Mouse (Mus musculus): ENCODE data around the gene Dpp3. TPM values are rescaled to one million over a fixed set of nuclear protein-coding genes. Genes with fewer than 3 reads are reported as not detected.
A peak's percentile ranks its signal among the peaks of the same experiment; 100 is the strongest.
"Not testable (repeated sequence)": the region's sequence is repeated elsewhere in the genome, so short reads cannot be mapped to it uniquely, and the experiment has no call there.

Dpp3 gene
- polyA plus RNA-seq, 1 experiment from 2014 or later = 114 TPM

DNA sequence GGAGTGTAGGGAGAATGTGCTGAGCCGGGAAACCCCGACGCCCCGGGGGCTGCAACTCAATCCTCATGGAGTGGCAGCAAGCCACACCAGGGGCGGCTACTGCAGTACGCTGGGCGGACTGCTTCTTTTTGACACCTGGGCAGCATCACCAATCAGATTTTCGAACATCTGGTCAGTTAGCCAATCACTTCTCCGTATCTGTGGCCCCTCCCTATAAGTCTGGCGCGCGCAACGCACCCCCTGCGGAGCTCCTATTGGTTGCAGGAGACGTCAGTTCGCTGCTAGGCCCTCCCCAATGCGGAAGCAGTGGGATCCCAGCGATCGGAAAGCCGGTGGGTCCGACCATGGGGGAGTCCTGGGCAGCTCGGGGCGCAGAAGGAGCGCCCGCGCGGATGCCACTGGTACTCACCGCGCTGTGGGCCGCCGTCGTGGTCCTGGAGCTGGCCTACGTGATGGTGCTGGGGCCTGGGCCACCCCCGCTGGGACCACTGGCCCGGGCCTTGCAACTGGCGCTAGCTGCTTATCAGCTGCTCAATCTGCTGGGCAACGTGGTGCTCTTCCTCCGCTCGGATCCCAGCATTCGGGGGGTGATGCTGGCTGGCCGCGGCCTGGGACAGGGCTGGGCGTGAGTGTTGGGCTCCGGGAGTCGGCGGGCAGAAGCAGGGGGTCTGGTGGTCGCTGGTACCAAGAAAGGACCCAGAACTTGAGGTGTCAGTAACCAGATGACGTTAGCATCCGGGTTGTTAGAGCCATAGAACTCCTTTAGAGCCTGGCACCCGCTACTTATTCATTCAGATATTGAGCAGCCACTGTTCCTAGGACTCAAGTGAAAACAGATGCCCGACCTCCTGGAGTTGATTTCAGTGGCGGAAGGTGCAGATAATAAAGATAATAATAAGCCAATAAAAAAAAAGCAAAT is 49.4 kb downstream of the Dpp3 start, which contains the start of gene Zdhhc24:
Gene Zdhhc24, plus strand, starts transcription at position 264 of the 919 bp plus-strand sequence.
- Histone ChIP-seq H3K4me3 (ENCODE audit: low read depth, low read length) (peak within 1 kb of the TSS; percentile 94), H3K4me2 (peak within 1 kb of the TSS; percentile 88), H3K9me3 (ENCODE audit: control insufficient read depth, low read length) (no peaks in the 10 kb centered on the region), H3K36me3 (ENCODE audit: control insufficient read depth, insufficient read depth, low read length) (peaks cover 5% of the 10 kb centered on the region; the same call in 1 of the 2 replicates), H3K27me3 (replicated peaks; ENCODE audit: control insufficient read depth, insufficient read depth, low read length) (peaks cover 7% of the 10 kb centered on the region), H3K4me1 (replicated peaks; ENCODE audit: control insufficient read depth, insufficient read depth, low read length) (peaks cover 22% of the 10 kb centered on the region), H3K9ac (ENCODE audit: low read depth, low read length) (peak within 1 kb of the TSS; percentile 94), H3K27ac (ENCODE audit: low read depth, low read length) (peak within 1 kb of the TSS; percentile 86)
- peak; percentile 95 for DNase-seq (ENCODE audit: low spot score)
- WGBS = 1% methylated on average over 52 of the region's 52 CpGs
- ATAC-seq (replicated peaks; ENCODE audit: low FRiP score) = peak; percentile 98

DNA sequence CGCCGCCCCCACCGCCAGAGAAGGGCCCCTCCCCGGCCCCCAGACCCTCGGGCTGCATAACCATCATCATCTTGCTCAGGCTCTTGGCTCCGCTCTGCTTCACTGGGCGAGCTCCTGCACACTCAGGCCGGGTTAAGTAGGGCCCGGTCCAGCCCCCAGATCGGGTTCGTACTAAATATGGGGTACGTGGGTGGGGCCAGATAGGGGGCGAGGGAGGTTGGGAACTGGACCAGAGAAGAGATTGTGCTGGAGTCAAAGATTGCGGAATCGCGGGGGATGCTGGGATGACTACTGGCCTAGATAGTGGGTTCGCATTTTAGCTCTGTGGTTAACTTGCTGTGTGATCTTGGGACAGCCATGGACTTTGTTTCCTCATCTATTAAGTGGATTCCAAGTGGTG is 50.3 kb downstream of the Dpp3 start, which contains the start of gene Actn3:
Gene Actn3, minus strand, starts transcription at position 125 of the 400 bp plus-strand sequence.
- ATAC-seq (replicated peaks; ENCODE audit: low FRiP score) = no peak
- H3K4me1 ChIP-seq (replicated peaks; ENCODE audit: control insufficient read depth, insufficient read depth, low read length) = peaks cover 22% of the 10 kb centered on the region
- H3K36me3 ChIP-seq (ENCODE audit: control insufficient read depth, insufficient read depth, low read length) = peaks cover 5% of the 10 kb centered on the region; the same call in 1 of the 2 replicates
- peak within 1 kb of the TSS; percentile 86 for H3K27ac ChIP-seq (ENCODE audit: low read depth, low read length)
- H3K9ac ChIP-seq (ENCODE audit: low read depth, low read length) = peak within 1 kb of the TSS; percentile 94
- DNase-seq (ENCODE audit: low spot score) = no peak
- peak within 1 kb of the TSS; percentile 88 for H3K4me2 ChIP-seq
- H3K27me3 ChIP-seq (replicated peaks; ENCODE audit: control insufficient read depth, insufficient read depth, low read length) = peaks cover 7% of the 10 kb centered on the region
- no peaks in the 10 kb centered on the region for H3K9me3 ChIP-seq (ENCODE audit: control insufficient read depth, low read length)
- peak within 1 kb of the TSS; percentile 94 for H3K4me3 ChIP-seq (ENCODE audit: low read depth, low read length)
- 5% methylated on average over 17 of the region's 17 CpGs for WGBS

DNA sequence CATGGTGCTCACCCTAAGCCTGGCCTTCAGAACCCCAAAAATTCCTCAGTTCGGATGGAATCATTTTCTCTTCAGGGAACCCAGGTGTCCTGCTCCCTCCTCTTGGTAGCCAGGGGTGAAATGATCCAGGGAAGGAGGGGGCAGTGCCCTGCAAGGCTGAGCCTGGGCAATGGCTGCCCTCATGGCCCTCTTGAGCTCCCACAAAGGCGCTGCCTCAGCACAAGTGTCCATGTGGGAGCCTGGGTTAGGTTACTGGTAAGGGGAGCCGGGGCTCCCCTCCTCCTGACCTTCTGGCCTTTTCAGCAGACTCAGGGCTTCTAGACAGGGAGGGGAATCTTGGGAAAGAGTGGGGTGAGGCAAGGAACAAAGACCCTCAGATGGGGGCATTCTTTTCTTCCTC is 51.3 kb downstream of the Dpp3 start:
- Histone ChIP-seq H3K36me3 (ENCODE audit: control insufficient read depth, insufficient read depth, low read length) (peaks cover 3% of the 10 kb centered on the region; the same call in 1 of the 2 replicates), H3K4me2 (no peak overlapping the region), H3K4me1 (replicated peaks; ENCODE audit: control insufficient read depth, insufficient read depth, low read length) (peaks cover 22% of the 10 kb centered on the region), H3K27ac (ENCODE audit: low read depth, low read length) (no peak overlapping the region), H3K27me3 (replicated peaks; ENCODE audit: control insufficient read depth, insufficient read depth, low read length) (peaks cover 7% of the 10 kb centered on the region), H3K4me3 (ENCODE audit: low read depth, low read length) (no peak overlapping the region), H3K9me3 (ENCODE audit: control insufficient read depth, low read length) (no peaks in the 10 kb centered on the region), H3K9ac (ENCODE audit: low read depth, low read length) (no peak overlapping the region)
- DNase-seq (ENCODE audit: low spot score) = no peak
- no peak for ATAC-seq (replicated peaks; ENCODE audit: low FRiP score)
- 75% methylated on average over 3 of the region's 3 CpGs for WGBS

DNA sequence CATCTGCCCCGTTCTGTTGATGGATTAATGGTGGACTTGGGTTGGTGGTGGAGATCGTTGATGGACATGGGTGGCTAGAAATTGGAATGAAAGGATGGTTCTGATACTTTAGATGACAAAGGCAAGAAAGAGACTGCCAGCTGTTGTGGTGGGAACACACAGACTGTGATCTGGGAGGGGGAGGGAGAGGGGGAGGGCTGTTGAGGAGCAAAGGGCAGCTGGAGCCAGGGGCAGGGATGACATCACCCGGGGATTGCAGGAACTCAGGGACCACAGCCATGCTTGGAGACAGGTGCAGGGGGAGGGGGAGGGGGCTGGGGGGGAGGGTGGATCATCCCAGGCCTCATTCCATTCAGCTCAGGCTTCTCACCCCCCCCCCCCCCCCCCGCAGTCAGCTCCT is 51.8 kb downstream of the Dpp3 start:
- Histone ChIP-seq H3K4me3 (ENCODE audit: low read depth, low read length) (no peak overlapping the region), H3K27ac (ENCODE audit: low read depth, low read length) (no peak overlapping the region), H3K4me1 (replicated peaks; ENCODE audit: control insufficient read depth, insufficient read depth, low read length) (peaks cover 22% of the 10 kb centered on the region), H3K36me3 (ENCODE audit: control insufficient read depth, insufficient read depth, low read length) (peaks cover 3% of the 10 kb centered on the region; the same call in 1 of the 2 replicates), H3K27me3 (replicated peaks; ENCODE audit: control insufficient read depth, insufficient read depth, low read length) (peaks cover 7% of the 10 kb centered on the region), H3K4me2 (no peak overlapping the region), H3K9ac (ENCODE audit: low read depth, low read length) (no peak overlapping the region), H3K9me3 (ENCODE audit: control insufficient read depth, low read length) (no peaks in the 10 kb centered on the region)
- ATAC-seq (replicated peaks; ENCODE audit: low FRiP score) (no peak), DNase-seq (ENCODE audit: low spot score) (no peak)
- 49% methylated on average over 4 of the region's 4 CpGs for WGBS

DNA sequence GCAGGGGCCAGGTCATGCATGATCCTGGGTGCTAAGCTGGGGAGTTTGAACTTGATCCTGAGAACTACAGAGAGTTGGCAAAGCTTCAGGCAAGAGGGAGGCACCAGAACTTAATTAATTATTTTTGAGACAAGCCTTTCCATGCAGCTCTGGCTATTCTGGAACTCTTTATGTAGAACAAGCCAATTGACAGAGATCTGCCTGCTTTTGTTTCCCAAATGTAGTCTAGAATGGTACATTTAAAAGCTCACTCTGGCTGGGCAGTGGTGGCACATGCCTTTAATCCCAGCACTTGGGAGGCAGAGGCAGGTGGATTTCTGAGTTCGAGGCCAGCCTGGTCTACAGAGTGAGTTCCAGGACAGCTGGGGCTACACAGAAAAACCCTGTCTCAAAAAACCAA is 53.5 kb downstream of the Dpp3 start:
- H3K9ac ChIP-seq (ENCODE audit: low read depth, low read length); H3K4me2 ChIP-seq; ATAC-seq (replicated peaks; ENCODE audit: low FRiP score); H3K36me3 ChIP-seq (ENCODE audit: control insufficient read depth, insufficient read depth, low read length); H3K27ac ChIP-seq (ENCODE audit: low read depth, low read length); DNase-seq (ENCODE audit: low spot score); H3K4me3 ChIP-seq (ENCODE audit: low read depth, low read length); H3K27me3 ChIP-seq (replicated peaks; ENCODE audit: control insufficient read depth, insufficient read depth, low read length); H3K9me3 ChIP-seq (ENCODE audit: control insufficient read depth, low read length): not testable (repeated sequence)
- WGBS = 67% methylated on average over 1 of the region's 1 CpGs
- H3K4me1 ChIP-seq (replicated peaks; ENCODE audit: control insufficient read depth, insufficient read depth, low read length) = peaks cover 17% of the 10 kb centered on the region

DNA sequence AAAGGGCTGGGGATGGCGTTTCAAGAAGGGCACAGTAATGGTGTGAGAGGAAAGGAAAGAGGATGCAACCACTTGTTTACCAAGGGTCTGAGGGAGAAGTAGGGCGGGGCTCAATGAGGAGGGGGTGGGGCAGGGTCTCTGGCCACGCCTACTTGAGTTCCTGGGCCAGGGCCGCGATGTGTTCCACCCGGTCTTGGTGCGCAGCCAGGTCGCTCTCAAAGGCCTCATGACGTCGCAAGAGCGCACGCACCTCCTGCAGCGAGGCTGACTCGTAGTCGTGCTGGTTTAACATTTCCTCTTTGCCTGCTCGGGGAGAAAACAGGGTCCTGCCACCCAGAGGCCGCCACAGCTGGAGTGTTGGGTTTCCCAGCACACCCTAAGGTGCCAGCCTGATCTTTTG is 62.9 kb downstream of the Dpp3 start:
- no peak for DNase-seq (ENCODE audit: low spot score)
- Histone ChIP-seq H3K9ac (ENCODE audit: low read depth, low read length) (no peak overlapping the region), H3K27me3 (replicated peaks; ENCODE audit: control insufficient read depth, insufficient read depth, low read length) (peaks cover 41% of the 10 kb centered on the region), H3K4me2 (peak overlapping the region; percentile 41; the same call in 1 of the 2 replicates), H3K36me3 (ENCODE audit: control insufficient read depth, insufficient read depth, low read length) (no peaks in the 10 kb centered on the region), H3K4me1 (replicated peaks; ENCODE audit: control insufficient read depth, insufficient read depth, low read length) (0 out of 2 replicates have a peak, but pooled peaks cover 4% of the 10 kb centered on the region), H3K4me3 (ENCODE audit: low read depth, low read length) (no peak overlapping the region), H3K27ac (ENCODE audit: low read depth, low read length) (no peak overlapping the region), H3K9me3 (ENCODE audit: control insufficient read depth, low read length) (no peaks in the 10 kb centered on the region)
- 0 out of 2 replicates have a peak, but pooled peaks have one; percentile 15 for ATAC-seq (replicated peaks; ENCODE audit: low FRiP score)
- WGBS = 3% methylated on average over 17 of the region's 17 CpGs

DNA sequence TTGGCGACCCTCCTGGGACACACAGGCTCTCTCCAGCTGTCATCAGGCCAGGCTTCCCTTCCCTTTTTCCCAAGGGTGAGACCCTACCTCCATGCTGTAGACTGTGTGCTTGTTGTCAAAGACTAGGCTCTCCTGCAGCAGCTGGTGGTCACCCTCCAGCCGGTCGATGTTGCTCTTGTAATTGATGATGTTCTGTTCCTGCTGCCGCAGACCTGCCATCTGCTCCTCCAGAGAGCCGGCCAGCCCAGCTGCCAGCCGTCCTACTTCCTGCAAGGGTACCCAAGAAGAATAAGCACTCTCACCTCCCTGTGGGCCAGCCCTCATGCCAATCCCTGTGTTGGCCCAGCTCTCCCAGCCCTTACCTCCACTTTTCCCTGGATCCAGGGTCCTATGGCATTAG is 65.0 kb downstream of the Dpp3 start:
- 79% methylated on average over 6 of the region's 6 CpGs for WGBS
- no peak for DNase-seq (ENCODE audit: low spot score)

DNA sequence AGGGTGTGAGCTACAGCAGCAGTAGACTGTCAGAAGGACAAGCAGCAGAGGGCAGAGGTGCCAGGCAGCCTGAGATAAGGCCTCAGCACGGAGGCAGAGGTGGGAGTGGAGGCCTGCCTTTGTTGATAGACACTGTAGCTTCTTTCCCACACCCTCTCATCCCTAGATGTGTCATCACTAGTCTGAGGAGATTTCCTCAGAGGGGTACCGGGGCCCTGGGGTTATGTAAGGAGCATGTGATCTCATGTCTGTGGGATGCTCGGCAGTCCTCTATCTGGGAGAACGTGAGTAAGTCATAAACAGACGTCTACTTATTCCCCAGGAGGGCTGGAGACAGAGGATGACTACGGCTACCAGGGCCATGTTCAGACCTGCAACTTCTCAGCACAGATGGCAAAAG is 69.0 kb downstream of the Dpp3 start:
- Histone ChIP-seq H3K9ac (ENCODE audit: low read depth, low read length) (no peak overlapping the region), H3K27ac (ENCODE audit: low read depth, low read length) (peak overlapping the region; percentile 32; the same call in 1 of the 2 replicates), H3K4me2 (peak overlapping the region; percentile 31), H3K27me3 (replicated peaks; ENCODE audit: control insufficient read depth, insufficient read depth, low read length) (peaks cover 29% of the 10 kb centered on the region), H3K4me3 (ENCODE audit: low read depth, low read length) (no peak overlapping the region), H3K4me1 (replicated peaks; ENCODE audit: control insufficient read depth, insufficient read depth, low read length) (peaks cover 22% of the 10 kb centered on the region), H3K36me3 (ENCODE audit: control insufficient read depth, insufficient read depth, low read length) (no peaks in the 10 kb centered on the region), H3K9me3 (ENCODE audit: control insufficient read depth, low read length) (no peaks in the 10 kb centered on the region)
- DNase-seq (ENCODE audit: low spot score) (no peak), ATAC-seq (replicated peaks; ENCODE audit: low FRiP score) (peak; percentile 98)
- WGBS = 42% methylated on average over 6 of the region's 6 CpGs

More for the DNA sequence above, 65.0 kb downstream of the Dpp3 start:
- H3K27ac ChIP-seq (ENCODE audit: low read depth, low read length) = no peak overlapping the region
- ATAC-seq (replicated peaks; ENCODE audit: low FRiP score) = no peak
- H3K4me2 ChIP-seq = no peak overlapping the region
- H3K9ac ChIP-seq (ENCODE audit: low read depth, low read length) = no peak overlapping the region
- H3K27me3 ChIP-seq (replicated peaks; ENCODE audit: control insufficient read depth, insufficient read depth, low read length) = peaks cover 37% of the 10 kb centered on the region
- H3K36me3 ChIP-seq (ENCODE audit: control insufficient read depth, insufficient read depth, low read length) = no peaks in the 10 kb centered on the region
- H3K4me1 ChIP-seq (replicated peaks; ENCODE audit: control insufficient read depth, insufficient read depth, low read length) = peaks cover 18% of the 10 kb centered on the region
- no peaks in the 10 kb centered on the region for H3K9me3 ChIP-seq (ENCODE audit: control insufficient read depth, low read length)
- H3K4me3 ChIP-seq (ENCODE audit: low read depth, low read length) = no peak overlapping the region
